In genomic region chr2:112318905-112319304, GRCm38 (mm10) we compare ENCODE assay signal across 19 mouse cellular contexts. TPM values are rescaled to one million over a fixed set of nuclear protein-coding genes. Genes with fewer than 3 reads are reported as not detected.
DNase-seq lines count a peak whose midpoint lies in the region; ATAC-seq and TF ChIP-seq lines count a peak whose summit lies in the region.
"Had no signal": no experiment of that assay in that cellular context is flagged by ENCODE, and none has a peak within 500 bp of the region (broad histone marks: within the 10 kb centered on the region; RNA-seq: fewer than 3 reads in every experiment).

No protein-coding gene starts in this region.

- H3K4me2 ChIP-seq in limb, embryonic 13.5 days (replicated peaks), result no peak overlapping the region
- no peak overlapping the region for H3K4me2 ChIP-seq in limb, embryonic 14.5 days (replicated peaks; ENCODE audit: low read depth, low read length, severe bottlenecking)
- no peak overlapping the region for H3K4me2 ChIP-seq in midbrain, embryonic 11.5 days
- H3K4me2 ChIP-seq: liver, embryonic 11.5 days; midbrain, embryonic 13.5 days had no signal

- 0 out of 2 replicates have a peak, but pooled peaks have one; percentile 28 for ATAC-seq in limb, embryonic 13.5 days (ENCODE audit: low FRiP score, low read depth)
- peak; percentile 23; the same call in 1 of the 2 replicates for ATAC-seq in limb, embryonic 14.5 days (ENCODE audit: low FRiP score, low read depth)
- ATAC-seq in midbrain, embryonic 11.5 days (ENCODE audit: low FRiP score), result no peak
- ATAC-seq: midbrain, embryonic 13.5 days had no signal

- no peaks in the 10 kb centered on the region for H3K36me3 ChIP-seq in limb, embryonic 13.5 days
- H3K36me3 ChIP-seq in limb, embryonic 10.5 days, result no peaks in the 10 kb centered on the region
- H3K36me3 ChIP-seq in limb, embryonic 14.5 days (ENCODE audit: control insufficient read depth, insufficient read depth, low read length), result no peaks in the 10 kb centered on the region
- H3K36me3 ChIP-seq in midbrain, embryonic 11.5 days (ENCODE audit: control insufficient read depth, insufficient read depth, low read length), result no peaks in the 10 kb centered on the region
- H3K36me3 ChIP-seq: heart, embryonic 10.5 days; midbrain, embryonic 13.5 days had no signal

- TF ChIP-seq POLR2A in limb, embryonic 14.5 days (IDR thresholded peaks at IDR 0.05; ENCODE audit: borderline replicate concordance, extremely low read depth, insufficient read depth, insufficient read length), result no peak

- no peaks in the 10 kb centered on the region for H3K9me3 ChIP-seq in limb, embryonic 13.5 days
- no peaks in the 10 kb centered on the region for H3K9me3 ChIP-seq in limb, embryonic 10.5 days (replicated peaks)
- H3K9me3 ChIP-seq in limb, embryonic 14.5 days (ENCODE audit: control insufficient read depth, low read length), result no peaks in the 10 kb centered on the region
- no peaks in the 10 kb centered on the region for H3K9me3 ChIP-seq in midbrain, embryonic 11.5 days (ENCODE audit: control insufficient read depth, low read length)
- H3K9me3 ChIP-seq: heart, embryonic 10.5 days; midbrain, embryonic 13.5 days had no signal

- no peak overlapping the region for H3K9ac ChIP-seq in limb, embryonic 13.5 days
- no peak overlapping the region for H3K9ac ChIP-seq in limb, embryonic 14.5 days (ENCODE audit: low read depth, low read length, severe bottlenecking)
- no peak overlapping the region for H3K9ac ChIP-seq in midbrain, embryonic 11.5 days (ENCODE audit: low read length)
- H3K9ac ChIP-seq: midbrain, embryonic 13.5 days had no signal

- no peaks in the 10 kb centered on the region for H3K4me1 ChIP-seq in limb, embryonic 13.5 days
- H3K4me1 ChIP-seq in limb, embryonic 10.5 days, result no peaks in the 10 kb centered on the region
- H3K4me1 ChIP-seq in limb, embryonic 14.5 days (ENCODE audit: control insufficient read depth, insufficient read depth, low read length), result no peaks in the 10 kb centered on the region
- no peaks in the 10 kb centered on the region for H3K4me1 ChIP-seq in midbrain, embryonic 11.5 days (ENCODE audit: control insufficient read depth, insufficient read depth, low read length)
- H3K4me1 ChIP-seq: heart, embryonic 10.5 days; midbrain, embryonic 13.5 days had no signal

- DNase-seq in adrenal gland, postnatal 10 days, result peak; percentile 35
- no peak for DNase-seq in adrenal gland, adult 8-10 months
- no peak for DNase-seq in limb, embryonic 10.5 days (ENCODE audit: low spot score)
- DNase-seq in 3T3-L1 (ENCODE audit: low read depth, low spot score), result peak; percentile 73
- DNase-seq in limb, embryonic 14.5 days (ENCODE audit: low spot score), result no peak
- DNase-seq in midbrain, embryonic 11.5 days (ENCODE audit: low spot score, missing footprints), result no peak
- no peak for DNase-seq in retina, postnatal 1 day
- DNase-seq: B cell, adult 2 months; cerebellum, adult 8-10 months; thymus, postnatal 14 days had no signal

- H3K27ac ChIP-seq in limb, embryonic 13.5 days, result no peak overlapping the region
- H3K27ac ChIP-seq in limb, embryonic 10.5 days, result no peak overlapping the region
- H3K27ac ChIP-seq in limb, embryonic 14.5 days (replicated peaks; ENCODE audit: low read depth, low read length), result no peak overlapping the region
- no peak overlapping the region for H3K27ac ChIP-seq in midbrain, embryonic 11.5 days (ENCODE audit: low read depth, low read length)
- H3K27ac ChIP-seq: heart, embryonic 10.5 days; midbrain, embryonic 13.5 days had no signal

- 73% methylated on average over 7 of the region's 7 CpGs for WGBS in limb, embryonic 13.5 days
- 86% methylated on average over 7 of the region's 7 CpGs for WGBS in limb, embryonic 10.5 days
- WGBS in limb, embryonic 14.5 days, result 73% methylated on average over 7 of the region's 7 CpGs
- 87% methylated on average over 7 of the region's 7 CpGs for WGBS in midbrain, embryonic 11.5 days

- no peaks in the 10 kb centered on the region for H3K27me3 ChIP-seq in limb, embryonic 13.5 days
- no peaks in the 10 kb centered on the region for H3K27me3 ChIP-seq in limb, embryonic 10.5 days (ENCODE audit: low read depth, poor library complexity, severe bottlenecking)
- H3K27me3 ChIP-seq in limb, embryonic 14.5 days (ENCODE audit: control insufficient read depth, insufficient read depth, low read length), result no peaks in the 10 kb centered on the region
- no peaks in the 10 kb centered on the region for H3K27me3 ChIP-seq in midbrain, embryonic 11.5 days (ENCODE audit: control insufficient read depth, insufficient read depth, low read length)
- H3K27me3 ChIP-seq: midbrain, embryonic 13.5 days had no signal

- no peak overlapping the region for H3K4me3 ChIP-seq in limb, embryonic 13.5 days
- H3K4me3 ChIP-seq in limb, embryonic 10.5 days, result no peak overlapping the region
- no peak overlapping the region for H3K4me3 ChIP-seq in limb, embryonic 14.5 days (replicated peaks; ENCODE audit: low read length)
- no peak overlapping the region for H3K4me3 ChIP-seq in midbrain, embryonic 11.5 days (ENCODE audit: low read depth, low read length)
- H3K4me3 ChIP-seq: heart, embryonic 10.5 days; midbrain, embryonic 13.5 days had no signal

RNA-seq across cellular contexts. Expression of gene Emc4, which starts 48.9 kb away (rescaled TPM):
- 10 to 100 TPM; 75.7 to 89.7 TPM for total RNA-seq in adrenal gland, postnatal 10 days (2021)
- total RNA-seq in adrenal gland, adult 8-10 months (2022), result 100 to 1,000 TPM in 2 of 4 experiments, 10 to 100 TPM in 2; 86.5 to 106 (median 95.5) TPM
- 114 and 116 TPM in 2 replicates for polyA plus RNA-seq in limb, embryonic 13.5 days (2015; fragmentation: Nextera tagmentation; extraction: Ambion mirVana)
- 117 and 127 TPM in 2 replicates for polyA plus RNA-seq in limb, embryonic 10.5 days (2016; fragmentation: Nextera tagmentation; extraction: Ambion mirVana)
- polyA plus RNA-seq in limb, embryonic 14.5 days (2012; rRNA removed), result 75.1 and 83.0 TPM in 2 replicates
- 104 and 108 TPM in 2 replicates for polyA plus RNA-seq in limb, embryonic 14.5 days (2014; fragmentation: Nextera tagmentation; extraction: Ambion mirVana)
- polyA plus RNA-seq in midbrain, embryonic 11.5 days (2014; fragmentation: Nextera tagmentation; extraction: Ambion mirVana), result 112 and 115 TPM in 2 replicates

RNA-seq across cellular contexts. Expression of gene Gm21985, which starts 52.8 kb away (rescaled TPM):
- under 1 TPM in 1 of 2 experiments, not detected in 1; 0.54 TPM for total RNA-seq in adrenal gland, postnatal 10 days (2021)
- total RNA-seq in adrenal gland, adult 8-10 months (2022), result 1 to 10 TPM in 1 of 4 experiments, not detected in 3; 1.5 TPM
- not detected in 2 replicates for polyA plus RNA-seq in limb, embryonic 13.5 days (2015; fragmentation: Nextera tagmentation; extraction: Ambion mirVana)
- not detected in 2 replicates for polyA plus RNA-seq in limb, embryonic 10.5 days (2016; fragmentation: Nextera tagmentation; extraction: Ambion mirVana)
- polyA plus RNA-seq in limb, embryonic 14.5 days (2012; rRNA removed), result 0.03 TPM in 1 of 2 replicates, not detected in the other
- not detected in 2 replicates for polyA plus RNA-seq in limb, embryonic 14.5 days (2014; fragmentation: Nextera tagmentation; extraction: Ambion mirVana)
- not detected in 2 replicates for polyA plus RNA-seq in midbrain, embryonic 11.5 days (2014; fragmentation: Nextera tagmentation; extraction: Ambion mirVana)
- total RNA-seq: hematopoietic stem cell, adult 5-6 weeks had no signal
- polyA plus RNA-seq: heart, embryonic 10.5 days; kidney, embryonic 16.5 days; liver, embryonic 11.5 days; lung, embryonic 16.5 days; midbrain, embryonic 13.5 days; spleen, adult 2 months had no signal

RNA-seq across cellular contexts. Expression of gene Slc12a6, which starts 53.3 kb away (rescaled TPM):
- 10 to 100 TPM; 33.1 to 43.7 TPM for total RNA-seq in adrenal gland, postnatal 10 days (2021)
- total RNA-seq in adrenal gland, adult 8-10 months (2022), result 10 to 100 TPM; 41.1 to 56.3 (median 49.1) TPM
- 9.2 and 9.5 TPM in 2 replicates for polyA plus RNA-seq in limb, embryonic 13.5 days (2015; fragmentation: Nextera tagmentation; extraction: Ambion mirVana)
- polyA plus RNA-seq in limb, embryonic 10.5 days (2016; fragmentation: Nextera tagmentation; extraction: Ambion mirVana), result 5.0 and 7.4 TPM in 2 replicates
- 32.5 TPM in 2 replicates for polyA plus RNA-seq in limb, embryonic 14.5 days (2012; rRNA removed)
- 14.1 and 15.4 TPM in 2 replicates for polyA plus RNA-seq in limb, embryonic 14.5 days (2014; fragmentation: Nextera tagmentation; extraction: Ambion mirVana)
- 14.4 and 16.0 TPM in 2 replicates for polyA plus RNA-seq in midbrain, embryonic 11.5 days (2014; fragmentation: Nextera tagmentation; extraction: Ambion mirVana)

RNA-seq across cellular contexts. Expression of gene Nop10, which starts 57.2 kb away (rescaled TPM):
- total RNA-seq in adrenal gland, postnatal 10 days (2021), result 100 to 1,000 TPM; 121 to 126 TPM
- total RNA-seq in adrenal gland, adult 8-10 months (2022), result 100 to 1,000 TPM in 2 of 4 experiments, 10 to 100 TPM in 2; 77.3 to 151 (median 111) TPM
- polyA plus RNA-seq in limb, embryonic 13.5 days (2015; fragmentation: Nextera tagmentation; extraction: Ambion mirVana), result 189 and 193 TPM in 2 replicates
- polyA plus RNA-seq in limb, embryonic 10.5 days (2016; fragmentation: Nextera tagmentation; extraction: Ambion mirVana), result 188 and 253 TPM in 2 replicates
- polyA plus RNA-seq in limb, embryonic 14.5 days (2012; rRNA removed), result 147 and 150 TPM in 2 replicates
- polyA plus RNA-seq in limb, embryonic 14.5 days (2014; fragmentation: Nextera tagmentation; extraction: Ambion mirVana), result 193 and 210 TPM in 2 replicates
- polyA plus RNA-seq in midbrain, embryonic 11.5 days (2014; fragmentation: Nextera tagmentation; extraction: Ambion mirVana), result 160 and 161 TPM in 2 replicates

RNA-seq across cellular contexts. Expression of gene Nutm1, which starts 59.8 kb away (rescaled TPM):
- total RNA-seq in adrenal gland, postnatal 10 days (2021), result not detected
- under 1 TPM in 1 of 4 experiments, not detected in 3; 0.06 TPM for total RNA-seq in adrenal gland, adult 8-10 months (2022)
- polyA plus RNA-seq in limb, embryonic 13.5 days (2015; fragmentation: Nextera tagmentation; extraction: Ambion mirVana), result not detected in 2 replicates
- 0.04 and 0.10 TPM in 2 replicates for polyA plus RNA-seq in limb, embryonic 10.5 days (2016; fragmentation: Nextera tagmentation; extraction: Ambion mirVana)
- polyA plus RNA-seq in limb, embryonic 14.5 days (2012; rRNA removed), result not detected in 2 replicates
- polyA plus RNA-seq in limb, embryonic 14.5 days (2014; fragmentation: Nextera tagmentation; extraction: Ambion mirVana), result not detected in 2 replicates
- polyA plus RNA-seq in midbrain, embryonic 11.5 days (2014; fragmentation: Nextera tagmentation; extraction: Ambion mirVana), result not detected in 2 replicates
- total RNA-seq: hematopoietic stem cell, adult 5-6 weeks had no signal
- polyA plus RNA-seq: frontal cortex, adult 2 months; liver, embryonic 11.5 days; lung, embryonic 16.5 days; midbrain, embryonic 13.5 days; spleen, adult 2 months had no signal

Comparison
In these comparisons a context has a peak if more than half of its experiments do, and no peak if none do; other contexts are left out.
1. DNase-seq: peak in adrenal gland, postnatal 10 days (single experiment) and 3T3-L1 (single experiment); none in adrenal gland, adult 8-10 months (single experiment), limb, embryonic 10.5 days (single experiment), limb, embryonic 14.5 days (single experiment), midbrain, embryonic 11.5 days (single experiment) and retina, postnatal 1 day (single experiment).